Mouse (Mus musculus): Measurements from ENCODE around the gene Adprhl1.

DNA sequence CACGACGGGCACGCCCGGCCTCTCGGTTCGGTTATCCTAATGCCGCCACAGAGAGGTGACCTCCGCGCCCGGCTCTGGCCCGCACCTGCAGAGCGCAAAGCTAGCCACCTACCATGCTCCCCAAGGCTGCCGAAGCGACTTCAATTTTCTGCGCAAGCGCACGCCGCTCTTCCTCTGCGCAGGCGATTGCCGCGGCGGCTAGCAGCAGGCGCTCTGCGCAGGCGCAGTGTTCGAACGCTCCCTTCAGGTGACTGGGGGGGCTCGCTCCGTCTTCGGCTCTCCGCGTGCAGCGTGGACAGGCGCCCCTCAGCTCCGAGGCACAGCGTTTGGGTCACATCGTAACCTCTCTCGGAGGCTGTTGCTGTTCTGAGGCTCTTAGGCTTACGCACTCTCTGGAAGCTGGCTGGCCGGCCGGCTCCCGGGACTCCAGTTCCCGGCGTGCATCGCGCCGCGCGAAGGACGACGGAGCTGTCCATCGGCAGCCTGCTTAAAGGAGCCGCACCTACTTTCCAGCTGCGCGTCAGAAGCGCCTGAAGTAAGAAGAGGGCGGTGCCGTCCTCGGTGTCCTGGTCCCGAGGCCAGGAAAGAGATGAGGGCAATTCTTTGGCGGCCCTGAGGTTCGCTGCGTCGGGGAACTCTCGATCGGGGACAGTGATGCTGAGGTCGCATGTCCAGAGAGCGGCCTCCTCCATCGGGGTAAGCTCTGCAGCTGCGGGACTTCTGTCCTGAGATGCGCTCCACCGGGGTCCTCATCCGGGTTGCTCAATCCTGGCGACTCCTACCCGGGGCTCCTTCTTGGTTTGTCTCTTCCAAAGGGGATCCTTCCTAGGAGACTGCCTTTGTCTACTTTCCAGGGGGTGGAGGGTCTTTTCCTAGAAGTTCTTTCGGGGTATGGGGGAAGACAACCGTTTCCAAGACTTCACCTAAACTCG, 34.0 kb upstream of the Adprhl1 start, which contains the start of the genes Dcun1d2 and Tmco3:
- TF ChIP-seq POLR2A (IDR thresholded peaks at IDR 0.05; ENCODE audit: control insufficient read depth, low read depth, low read length) (peak; percentile 43), CTCF (IDR thresholded peaks at IDR 0.05; ENCODE audit: control insufficient read depth, insufficient read depth, insufficient replicate concordance, low read depth, low read length) (no peak)
